Mouse (Mus musculus): ENCODE data around the gene Slc39a12. TPM values are rescaled to one million over a fixed set of nuclear protein-coding genes. Genes with fewer than 3 reads are reported as not detected.

Gene Slc39a12
- polyA plus RNA-seq (2015; fragmentation: Nextera tagmentation; extraction: Ambion mirVana) = 0.19 TPM in 1 of 2 replicates, not detected in the other

GRCm38 (mm10) chr2:14388162-14388561 lies at the start of gene Slc39a12:
Slc39a12 (plus strand) TSS chr2:14388316.

Other genes starting within 250 kb of the Slc39a12 start
- gene Tmem236, start 213.8 kb upstream of the Slc39a12 start, polyA plus RNA-seq (2015; fragmentation: Nextera tagmentation; extraction: Ambion mirVana) = 0.04 and 0.25 TPM in 2 replicates
- gene Mrc1, start 158.9 kb upstream of the Slc39a12 start, polyA plus RNA-seq (2015; fragmentation: Nextera tagmentation; extraction: Ambion mirVana) = 17.9 and 18.6 TPM in 2 replicates
- 3.5 and 8.3 TPM in 2 replicates for gene Cacnb2, start 214.8 kb downstream of the Slc39a12 start, polyA plus RNA-seq (2015; fragmentation: Nextera tagmentation; extraction: Ambion mirVana)

All from adrenal gland, postnatal 0 days (tissue).